Mouse (Mus musculus) forelimb bud, embryonic 11.5 days (tissue): ENCODE measurements around the gene Steap4.
A peak's percentile ranks its signal among the peaks of the same experiment; 100 is the strongest.
"Not testable (repeated sequence)": the region's sequence is repeated elsewhere in the genome, so short reads cannot be mapped to it uniquely, and the experiment has no call there.

ENCODE experiments used
- DNase-seq: peaks from one replicate; pipeline ENCODE4 v3.0.0-alpha.2; 2012; ENCODE audit warnings: low read depth, low spot score

The Steap4 gene

GRCm38 (mm10) chr5:7988415-7988814 is 28.2 kb downstream of the Steap4 start:
- DNase-seq = no peak

DNA sequence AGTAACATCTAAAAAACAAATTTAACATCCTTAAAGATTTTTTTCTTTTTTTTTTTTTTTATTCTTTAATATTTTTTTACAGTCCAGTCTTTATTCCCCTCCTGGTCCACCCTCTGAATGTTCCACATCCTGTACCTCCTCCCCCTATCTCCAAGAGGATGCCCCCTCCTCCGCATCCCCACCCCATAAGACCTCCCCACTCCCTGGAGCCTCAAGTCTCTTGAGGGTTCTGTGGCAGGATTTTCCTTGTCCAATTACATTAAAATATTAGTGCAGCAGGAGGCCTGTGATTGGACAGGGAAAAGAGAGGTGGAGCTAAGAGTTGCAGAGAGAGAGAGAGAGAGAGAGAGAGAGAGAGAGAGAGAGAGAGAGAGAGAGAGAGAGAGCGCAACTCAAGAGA is 31.4 kb downstream of the Steap4 start:
- DNase-seq = not testable (repeated sequence)

GRCm38 (mm10) chr5:7993766-7994165 is 33.5 kb downstream of the Steap4 start:
- DNase-seq = no peak

DNA sequence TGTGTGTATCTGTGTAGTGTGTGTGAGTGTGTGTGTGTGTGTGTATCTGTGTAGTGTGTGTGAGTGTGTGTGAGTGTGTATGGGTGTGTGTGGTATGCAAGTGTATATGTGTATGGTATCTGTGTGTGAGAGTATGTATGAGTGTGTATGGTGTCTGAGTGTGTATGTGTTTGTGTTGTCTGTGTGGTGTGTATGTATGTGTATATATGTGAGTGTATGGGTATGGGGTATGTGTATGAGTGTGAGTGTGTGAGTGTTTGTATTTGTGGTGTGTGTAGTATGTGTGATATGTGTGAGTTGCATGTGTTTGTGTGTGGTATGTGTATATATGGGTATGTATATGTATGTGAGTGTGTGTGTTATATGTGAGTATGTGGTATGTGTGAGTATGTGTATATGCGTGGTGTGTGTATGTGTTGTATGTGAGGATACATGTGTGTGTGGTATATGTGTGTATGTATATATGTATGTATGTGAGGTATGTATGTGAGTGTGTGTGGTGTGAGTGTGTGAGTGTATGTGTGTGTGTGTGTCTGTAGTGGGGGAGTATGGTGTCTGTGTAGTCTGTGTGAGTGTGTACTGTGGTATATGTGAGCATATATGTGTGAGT is 35.1 kb downstream of the Steap4 start:
- DNase-seq = no peak

DNA sequence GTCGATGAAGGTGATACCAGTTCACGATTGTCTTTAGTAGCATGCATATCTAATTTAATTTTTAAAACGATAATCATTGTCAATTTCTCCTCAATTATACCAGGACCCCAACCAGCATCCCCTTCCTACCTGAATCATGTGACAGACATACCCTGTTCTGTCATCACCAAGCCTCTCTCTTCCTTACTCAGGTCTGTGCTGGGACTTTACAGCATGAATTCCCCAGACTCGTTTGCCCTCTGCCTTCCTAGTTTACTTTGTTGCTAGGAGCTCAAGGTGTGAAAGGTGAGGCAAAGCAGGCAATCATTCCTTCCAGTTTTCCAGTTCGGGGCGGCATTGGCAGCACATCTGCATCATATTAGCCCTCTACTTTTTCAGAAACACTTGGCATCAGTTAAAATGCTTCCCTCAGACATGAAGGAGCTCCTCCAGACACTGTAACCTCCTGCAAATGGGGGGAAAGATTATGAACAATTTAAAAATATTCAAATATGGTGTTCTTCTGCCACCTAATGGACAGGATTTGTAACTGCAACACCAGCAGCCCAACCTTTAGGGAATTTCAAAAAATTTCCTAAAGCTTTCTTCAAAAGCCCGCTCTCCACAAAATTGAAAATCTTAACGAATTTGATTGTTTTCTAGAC is 36.3 kb downstream of the Steap4 start:
- peak; percentile 65 for DNase-seq

GRCm38 (mm10) chr5:7997086-7997485 is 36.8 kb downstream of the Steap4 start:
- no peak for DNase-seq

- DNase-seq = no peak
Measured at GRCm38 (mm10) chr5:8000466-8000865, 40.2 kb downstream of the Steap4 start.

DNA sequence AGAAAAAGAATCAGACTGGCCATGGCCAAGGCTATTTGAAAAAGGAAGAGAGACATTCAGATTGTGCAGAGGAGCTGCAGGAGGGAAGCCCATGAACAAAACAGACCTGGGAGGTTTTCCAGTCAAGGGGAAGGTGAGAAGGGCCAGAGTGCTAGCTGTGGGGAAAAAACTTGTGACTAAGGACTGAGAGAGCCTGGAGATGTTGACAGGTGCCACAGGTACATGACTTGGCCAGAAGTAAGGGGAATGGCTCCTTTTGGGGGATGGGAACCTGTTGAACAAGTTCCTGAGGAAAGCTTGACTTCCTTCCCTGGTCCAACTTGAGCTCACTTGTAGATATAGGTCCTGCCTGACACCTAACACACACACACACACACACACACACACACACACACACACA is 42.6 kb downstream of the Steap4 start:
- DNase-seq = no peak

DNA sequence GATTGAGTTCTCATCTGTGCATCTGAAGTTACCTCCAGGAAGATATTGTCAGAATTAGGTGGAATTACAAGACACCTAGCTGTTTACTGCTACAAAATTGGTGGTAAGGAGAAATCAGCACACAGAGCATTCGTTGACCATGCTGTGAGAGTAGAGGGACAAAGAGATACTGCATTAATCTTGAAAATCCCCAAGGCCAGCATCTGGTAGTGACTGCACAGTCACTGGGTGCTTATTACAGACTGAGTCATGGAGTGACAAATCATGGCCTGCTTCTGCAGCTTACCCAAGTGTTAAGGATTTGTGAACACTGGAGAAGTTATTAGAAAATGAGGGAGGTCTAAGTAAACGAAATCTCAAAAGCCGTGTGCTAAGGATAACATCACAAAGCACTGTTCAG is 53.0 kb downstream of the Steap4 start:
- DNase-seq = no peak
